Mouse (Mus musculus): Measurements from ENCODE around the gene Slamf1. TPM values are rescaled to one million over a fixed set of nuclear protein-coding genes. Genes with fewer than 3 reads are reported as not detected.
A peak's percentile ranks its signal among the peaks of the same experiment; 100 is the strongest.

The Slamf1 gene
- polyA plus RNA-seq (2017; shearing (Covaris generic)) = 10 to 100 TPM; 66.4 to 89.8 (median 82.8) TPM

DNA sequence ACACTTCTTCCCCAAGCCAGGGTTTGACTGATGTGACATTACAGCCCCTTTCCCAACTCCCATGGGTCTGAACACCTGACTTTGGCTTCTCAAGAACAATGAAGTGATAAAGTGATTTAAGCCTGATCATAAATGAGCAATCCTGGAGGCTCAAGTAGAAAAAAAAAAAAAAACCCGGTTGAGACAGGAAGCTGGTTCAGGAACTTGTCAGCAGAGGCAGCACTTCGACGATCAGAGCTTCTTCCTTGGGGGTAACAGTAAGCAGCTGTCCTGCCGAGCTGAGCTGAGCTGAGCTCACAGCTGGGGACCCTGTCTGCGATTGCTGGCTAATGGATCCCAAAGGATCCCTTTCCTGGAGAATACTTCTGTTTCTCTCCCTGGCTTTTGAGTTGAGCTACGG lies at the start of gene Slamf1:
Gene Slamf1, plus strand, starts transcription at position 230 of the 400 bp plus-strand sequence.
- ATAC-seq = peak; percentile 80

DNA sequence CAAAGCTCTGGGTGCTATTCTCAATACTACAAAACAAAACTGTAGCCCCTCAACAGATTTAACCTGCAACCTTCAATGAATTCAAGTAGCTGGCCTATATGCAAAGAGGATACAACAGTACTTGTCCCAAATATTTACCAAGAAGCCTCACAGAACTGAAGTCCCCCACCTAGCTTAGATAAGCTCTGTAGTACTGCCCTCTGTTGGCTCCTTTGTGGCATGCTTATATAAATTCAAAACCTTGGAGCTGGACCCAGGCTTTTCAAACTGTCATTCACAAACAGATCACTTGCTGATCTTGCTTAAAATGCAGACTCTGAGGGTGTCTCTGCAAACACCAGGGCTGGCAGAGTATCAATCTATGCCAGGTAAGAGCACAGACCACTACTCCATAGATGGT lies 35.7 kb upstream of the Slamf1 start:
- no peak for ATAC-seq

DNA sequence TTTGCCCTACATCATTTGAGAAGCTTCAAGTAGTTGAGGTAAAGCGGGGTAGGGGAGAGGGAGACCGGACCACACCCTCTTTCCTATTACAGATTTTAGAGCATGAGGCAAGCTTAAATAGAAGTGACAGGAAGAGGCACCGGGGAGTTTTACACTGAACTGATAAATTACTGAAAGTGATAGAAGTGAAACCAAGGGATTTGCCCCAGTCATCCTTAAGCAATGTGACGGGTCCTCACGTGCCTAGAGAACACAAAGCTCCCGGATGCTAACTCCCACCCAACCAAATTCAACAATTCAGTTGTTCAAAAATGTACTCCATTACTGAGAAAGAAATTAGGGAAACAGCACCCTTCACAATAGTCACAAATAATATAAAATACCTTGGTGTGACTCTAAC lies 32.0 kb upstream of the Slamf1 start:
- ATAC-seq = peak; percentile 77

DNA sequence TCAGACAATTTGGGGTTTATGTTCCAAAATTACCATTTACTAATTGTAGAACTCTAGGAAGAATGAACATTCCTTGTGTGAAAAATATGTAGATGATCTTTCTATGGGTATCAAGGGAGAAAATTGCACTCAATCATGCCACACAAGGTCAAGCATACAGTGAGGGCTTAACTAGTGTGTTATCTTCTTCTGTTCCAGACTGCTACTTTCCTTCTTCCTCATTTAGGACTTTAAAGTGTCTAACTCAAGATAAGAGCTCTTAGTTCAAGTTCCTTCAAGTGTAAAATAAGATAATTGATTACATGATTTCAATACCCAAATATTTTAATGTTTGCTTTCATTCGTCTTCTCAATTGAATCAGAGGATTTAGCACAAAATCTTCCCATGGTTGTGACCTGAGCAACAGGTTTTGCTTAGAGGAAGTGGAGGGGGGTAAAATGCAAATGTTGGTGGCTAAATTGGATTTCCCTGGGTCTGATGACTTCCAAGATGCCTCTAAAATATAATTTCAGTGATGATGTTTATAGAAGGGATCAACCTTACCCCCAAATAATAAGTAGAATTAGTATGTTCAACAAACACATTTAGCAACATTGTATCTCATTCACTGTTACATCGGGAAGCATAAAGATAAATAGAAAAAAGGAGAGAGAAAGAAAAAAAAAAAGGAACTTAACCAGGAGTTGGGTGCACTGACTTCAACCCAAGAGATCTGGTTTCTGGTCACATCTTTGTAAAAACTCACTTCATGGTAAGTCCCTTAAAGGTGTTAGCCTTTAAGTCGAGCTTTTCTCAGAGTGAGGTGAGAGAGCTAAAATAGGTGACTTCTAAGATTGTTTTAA lies 18.6 kb upstream of the Slamf1 start:
- no peak for ATAC-seq

DNA sequence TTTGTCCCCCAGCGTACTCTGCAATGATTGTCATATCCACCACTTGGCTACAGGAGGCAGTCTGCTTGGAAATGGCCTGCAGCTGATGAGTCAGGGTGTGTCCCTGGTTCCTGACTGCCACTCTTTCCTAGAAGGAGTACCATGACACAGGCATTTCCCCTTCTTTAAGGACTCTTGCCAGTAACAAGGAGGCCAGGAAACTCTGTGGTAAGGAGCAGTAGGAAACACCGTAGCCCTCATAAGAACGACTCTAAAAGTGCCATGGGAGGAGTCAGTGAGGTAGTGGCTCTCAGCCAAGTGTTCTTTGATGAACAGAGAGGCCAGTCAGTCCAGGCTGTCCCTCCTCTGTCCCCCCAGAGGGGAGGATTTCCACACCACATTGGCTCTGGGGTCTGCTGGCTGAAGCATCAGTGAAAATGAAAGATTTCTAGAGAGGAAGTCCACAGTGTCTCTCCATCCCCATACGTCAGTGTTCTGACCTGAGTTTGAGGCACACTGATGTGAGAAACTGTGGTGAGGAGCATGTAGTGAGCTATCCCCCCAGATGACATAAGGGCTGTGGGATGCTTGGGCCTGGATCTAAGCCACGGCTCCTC lies 5.0 kb upstream of the Slamf1 start:
- ATAC-seq = no peak

DNA sequence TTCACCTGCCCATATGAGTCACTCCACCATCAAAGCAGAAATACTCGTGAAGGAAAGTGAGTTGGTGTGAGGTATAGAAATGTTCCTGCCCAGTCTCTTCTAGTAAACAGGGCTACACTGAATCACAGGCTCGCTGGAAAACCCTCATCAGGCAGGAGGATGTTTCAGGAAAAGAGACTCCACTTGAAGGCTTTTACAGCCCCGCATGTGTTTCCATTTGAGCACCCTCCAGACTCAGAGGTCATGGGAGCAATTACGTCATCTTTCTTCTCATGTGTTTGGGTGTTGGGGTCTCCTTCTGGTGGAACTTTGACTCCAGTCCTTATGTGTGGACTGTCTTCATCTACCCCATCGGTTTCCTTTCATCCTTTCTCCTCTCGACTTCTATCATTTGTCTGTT lies 4.1 kb downstream of the Slamf1 start:
- ATAC-seq = peak; percentile 33

DNA sequence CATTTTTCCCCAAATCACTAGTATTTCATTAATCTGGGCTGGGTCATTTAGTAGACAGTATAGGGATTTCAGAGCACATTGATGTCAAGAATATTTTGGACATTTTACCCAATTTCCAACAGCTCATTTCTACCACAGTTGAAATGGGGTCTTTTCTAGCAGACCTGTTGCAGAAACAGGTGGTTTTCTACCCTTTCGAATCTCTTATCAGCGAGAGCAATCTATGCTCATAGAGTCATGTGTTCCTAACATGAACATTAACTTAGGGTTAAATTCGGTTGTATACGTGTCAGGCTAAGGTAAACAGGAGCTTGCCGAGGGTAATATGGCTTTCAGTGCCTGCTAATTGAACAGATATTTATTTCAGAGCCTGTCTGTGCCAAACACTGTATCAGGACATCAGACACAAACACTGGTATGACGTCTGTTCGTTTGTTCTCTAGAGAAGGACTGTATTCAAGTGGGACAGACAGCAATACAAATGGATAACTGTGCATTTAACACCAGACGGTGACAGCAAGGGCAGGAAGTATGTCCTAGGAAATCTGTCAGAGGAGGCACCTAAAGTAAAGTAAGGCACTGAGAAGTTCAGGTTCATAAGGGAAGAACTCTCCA lies 5.3 kb downstream of the Slamf1 start:
- ATAC-seq = peak; percentile 20

DNA sequence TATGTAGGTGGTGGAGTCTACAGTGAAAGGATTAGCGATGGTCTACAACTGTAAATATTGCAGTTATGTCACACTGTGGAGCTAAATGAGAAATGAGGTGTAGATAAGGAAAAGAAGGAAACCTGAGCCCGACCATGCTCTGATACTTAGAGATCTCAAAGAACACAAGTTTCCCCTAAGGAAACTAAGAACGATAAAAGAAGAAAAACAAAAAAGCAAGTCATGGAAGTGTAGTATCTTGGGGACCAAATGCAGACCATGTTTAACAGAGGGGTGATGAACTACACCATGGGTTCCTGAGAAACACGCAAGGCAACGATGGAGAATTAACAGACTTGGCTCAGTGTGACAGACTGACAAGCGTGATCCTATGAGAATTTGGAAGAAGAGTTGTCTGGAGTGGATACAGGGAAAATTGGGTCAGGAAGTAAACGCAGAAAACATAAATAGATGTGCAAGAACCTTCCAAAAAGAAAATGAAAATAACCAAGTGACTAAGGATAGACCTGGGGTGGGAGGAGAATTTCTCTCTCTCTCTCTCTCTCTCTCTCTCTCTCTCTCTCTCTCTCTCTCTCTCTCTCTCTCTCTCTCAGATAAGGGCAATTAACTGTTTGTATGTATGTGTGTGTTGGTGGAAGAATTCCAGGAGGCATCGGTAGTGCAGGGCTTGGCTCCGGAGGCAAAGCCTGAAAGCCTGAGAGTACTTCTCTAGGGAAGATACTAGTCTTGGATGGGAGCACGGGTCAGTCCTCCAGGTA lies 6.5 kb downstream of the Slamf1 start:
- ATAC-seq = no peak

DNA sequence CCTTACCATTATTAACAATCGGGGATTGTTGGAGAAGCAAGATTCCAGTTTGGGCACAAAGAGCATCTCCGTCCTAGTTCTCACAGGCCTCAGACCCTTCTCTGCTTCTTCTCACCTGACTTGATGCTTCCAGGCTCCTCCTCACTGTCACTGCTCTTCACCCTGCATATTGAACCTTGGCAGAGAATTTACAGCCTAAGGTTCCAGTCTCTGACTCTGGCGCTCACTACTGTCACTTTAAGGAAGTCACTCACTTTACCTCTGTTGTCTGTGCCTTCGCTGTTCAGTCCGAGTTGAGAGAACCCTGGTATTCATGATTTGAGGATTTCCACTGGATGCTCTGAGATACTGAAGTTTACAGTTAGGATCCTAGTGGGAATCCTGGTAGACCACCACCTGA lies 7.3 kb downstream of the Slamf1 start:
- no peak for ATAC-seq

DNA sequence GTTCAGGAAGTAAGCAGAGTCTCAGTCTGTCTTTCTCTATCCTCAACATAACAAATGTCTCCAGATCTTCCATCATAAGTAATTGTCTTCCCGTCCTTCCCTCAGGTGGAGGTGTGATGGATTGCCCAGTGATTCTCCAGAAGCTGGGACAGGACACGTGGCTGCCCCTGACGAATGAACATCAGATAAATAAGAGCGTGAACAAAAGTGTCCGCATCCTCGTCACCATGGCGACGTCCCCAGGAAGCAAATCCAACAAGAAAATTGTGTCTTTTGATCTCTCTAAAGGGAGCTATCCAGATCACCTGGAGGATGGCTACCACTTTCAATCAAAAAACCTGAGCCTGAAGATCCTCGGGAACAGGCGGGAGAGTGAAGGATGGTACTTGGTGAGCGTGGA lies 7.8 kb downstream of the Slamf1 start:
- no peak for ATAC-seq

DNA sequence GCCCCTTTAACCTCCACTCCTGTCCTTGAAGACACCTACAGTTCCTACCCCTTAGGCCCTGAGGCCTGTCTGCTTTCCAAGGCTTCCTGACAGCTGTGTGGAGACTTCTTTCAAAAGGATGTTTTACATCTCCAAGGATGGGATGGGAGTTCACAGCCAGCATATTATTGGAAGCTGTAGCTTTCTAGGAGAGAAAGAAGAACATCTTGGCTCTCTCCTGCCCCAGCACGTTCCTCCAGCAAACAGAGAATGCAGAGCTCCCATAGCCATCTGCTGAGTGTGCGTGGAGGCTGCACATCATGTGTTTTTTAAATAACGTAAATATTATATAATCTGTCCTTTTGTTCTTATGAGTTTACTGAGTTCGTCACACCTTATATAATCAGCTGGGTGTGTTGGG lies 8.9 kb downstream of the Slamf1 start:
- ATAC-seq = no peak

DNA sequence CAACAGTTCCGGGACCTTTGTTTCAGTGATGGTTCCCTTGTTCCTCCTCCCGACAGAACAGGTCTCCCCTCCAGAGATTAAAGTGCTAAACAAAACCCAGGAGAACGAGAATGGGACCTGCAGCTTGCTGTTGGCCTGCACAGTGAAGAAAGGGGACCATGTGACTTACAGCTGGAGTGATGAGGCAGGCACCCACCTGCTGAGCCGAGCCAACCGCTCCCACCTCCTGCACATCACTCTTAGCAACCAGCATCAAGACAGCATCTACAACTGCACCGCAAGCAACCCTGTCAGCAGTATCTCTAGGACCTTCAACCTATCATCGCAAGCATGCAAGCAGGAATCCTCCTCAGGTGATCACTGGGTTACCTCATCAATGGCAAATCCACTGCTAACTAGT lies 10.1 kb downstream of the Slamf1 start:
- no peak for ATAC-seq

DNA sequence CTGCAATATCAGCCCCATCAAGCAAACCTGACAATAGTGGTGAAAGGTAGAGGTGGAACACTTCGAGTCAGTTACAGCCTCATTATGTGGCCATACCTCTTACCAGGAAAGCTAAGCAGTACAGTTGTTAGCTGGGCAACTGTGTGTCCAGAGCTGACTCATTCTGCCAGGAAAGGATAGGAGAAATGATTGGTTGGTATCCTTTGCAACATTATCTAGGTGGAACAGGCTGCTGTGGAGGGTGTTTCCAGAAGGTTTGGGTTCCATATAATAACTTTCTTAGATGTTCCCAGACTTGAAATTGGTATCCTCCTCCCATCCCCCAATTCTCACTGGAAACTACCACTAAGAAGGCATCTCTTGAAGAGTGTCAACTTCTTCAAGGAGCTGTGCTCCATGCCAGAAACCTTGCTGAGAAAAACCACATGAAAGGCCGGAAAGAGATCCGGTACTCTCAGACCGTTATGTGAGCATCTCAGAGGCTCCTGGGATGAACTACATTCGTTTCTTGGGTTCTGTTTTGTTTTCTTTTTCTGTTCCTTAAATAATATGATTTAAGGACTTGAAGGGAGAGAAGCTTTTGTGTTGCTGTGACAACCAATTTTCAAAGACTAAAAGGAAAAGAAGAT lies 15.5 kb downstream of the Slamf1 start:
- peak; percentile 88 for ATAC-seq

DNA sequence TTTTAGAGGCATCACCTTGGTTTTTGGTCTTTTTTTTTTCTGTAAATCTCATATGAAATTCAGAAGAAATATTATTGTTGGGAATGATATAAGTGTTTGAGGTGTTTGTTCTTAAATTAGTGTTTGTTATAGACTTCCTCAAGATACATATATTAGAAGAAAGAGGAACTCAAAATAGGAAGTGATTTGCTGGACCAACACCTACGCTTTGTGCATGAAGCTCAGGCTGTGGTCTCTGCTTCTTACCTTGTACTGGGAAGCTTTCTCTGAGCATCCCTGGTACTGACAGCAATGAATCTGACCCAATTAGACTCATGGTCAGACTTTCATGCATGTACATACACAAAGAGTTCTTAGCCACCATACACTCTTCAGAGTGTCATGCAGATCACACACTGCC lies 18.9 kb downstream of the Slamf1 start:
- no peak for ATAC-seq

DNA sequence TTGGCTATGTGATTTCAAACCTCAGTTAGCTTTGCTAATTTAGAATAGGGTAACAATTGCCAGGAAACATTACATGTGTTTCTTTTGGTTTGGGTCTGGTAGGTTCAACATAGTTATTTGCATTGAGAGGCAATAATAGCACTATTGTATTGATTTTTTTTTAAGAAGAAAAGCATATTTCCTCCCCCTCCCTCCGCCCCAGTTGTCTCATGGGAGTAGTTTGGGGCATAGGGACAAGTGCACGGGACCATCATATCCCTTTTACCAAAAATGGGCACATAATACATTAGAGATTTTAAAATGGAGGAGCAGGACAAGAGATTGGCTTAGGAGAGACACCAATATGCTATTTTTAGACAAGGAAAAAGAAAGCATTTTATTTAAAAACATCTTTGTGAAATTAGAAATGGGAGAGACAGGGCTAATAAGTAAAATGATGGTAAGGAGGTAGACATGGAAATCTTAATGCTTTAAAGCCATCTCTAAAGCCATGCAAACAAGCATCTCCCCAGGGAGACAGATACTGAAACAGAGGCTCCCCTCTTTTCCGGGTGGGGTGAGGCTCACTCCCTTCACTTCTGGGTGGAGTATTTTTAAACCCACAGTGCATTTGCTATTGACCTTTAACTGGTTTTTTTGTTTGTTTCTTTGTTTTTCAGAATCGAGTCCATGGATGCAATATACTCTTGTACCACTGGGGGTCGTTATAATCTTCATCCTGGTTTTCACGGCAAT lies 20.5 kb downstream of the Slamf1 start:
- ATAC-seq = no peak

DNA sequence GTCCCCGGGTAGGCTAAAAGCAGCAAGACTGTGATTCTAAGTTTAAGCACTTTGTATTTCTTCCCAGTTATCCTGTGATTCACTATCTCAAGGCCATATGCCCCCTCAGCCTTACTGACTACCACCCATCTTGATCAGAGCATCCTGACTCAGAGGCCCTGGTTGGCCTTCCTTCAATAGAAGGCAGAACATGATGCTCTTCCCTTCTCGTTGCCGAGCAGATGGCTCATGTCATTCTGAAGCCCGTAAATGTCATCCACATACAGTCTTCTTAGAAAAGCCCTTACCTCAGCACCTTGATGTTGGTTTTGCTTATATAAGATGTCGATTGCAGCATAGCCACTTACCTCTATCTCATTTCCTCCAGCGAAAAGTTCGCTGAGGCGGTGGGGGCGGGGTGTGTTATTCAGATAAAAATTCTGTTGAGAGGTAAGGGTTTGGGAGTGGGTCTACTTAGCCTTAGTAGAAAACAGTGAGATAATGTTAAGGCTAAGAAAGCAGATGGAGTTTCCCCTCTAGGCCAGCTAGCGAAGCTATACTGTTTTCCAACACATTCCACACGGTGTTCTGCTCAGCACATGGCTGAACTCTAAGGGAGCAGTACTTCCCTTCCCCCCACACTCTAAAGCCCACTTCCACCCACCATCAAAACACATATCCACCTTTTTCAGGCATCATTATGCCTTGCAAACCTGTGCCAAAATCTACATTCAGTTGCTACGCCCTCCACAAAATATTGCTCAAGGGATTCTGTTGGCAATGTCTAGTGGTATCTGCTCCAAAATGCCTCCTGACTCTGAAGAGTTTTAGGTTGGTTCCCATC lies 21.7 kb downstream of the Slamf1 start:
- peak; percentile 88 for ATAC-seq

DNA sequence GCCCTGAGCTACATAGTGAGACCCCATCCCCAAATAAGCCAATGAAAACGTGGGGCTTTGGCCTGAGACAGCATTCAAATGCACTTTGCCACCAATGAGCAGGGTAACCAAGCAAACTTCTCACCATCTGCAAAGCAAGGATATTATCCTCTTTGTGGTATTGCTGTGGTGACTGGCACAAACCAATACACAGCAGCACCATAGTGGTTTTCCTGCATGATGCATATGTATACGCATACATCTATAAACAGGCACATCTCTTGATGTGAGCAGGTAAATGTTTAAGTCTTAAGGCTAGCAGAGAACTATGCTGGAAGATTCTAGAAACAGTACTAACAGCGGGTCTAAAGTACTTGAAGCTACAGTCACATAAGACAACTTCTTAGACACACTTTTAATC lies 22.5 kb downstream of the Slamf1 start:
- ATAC-seq = no peak

DNA sequence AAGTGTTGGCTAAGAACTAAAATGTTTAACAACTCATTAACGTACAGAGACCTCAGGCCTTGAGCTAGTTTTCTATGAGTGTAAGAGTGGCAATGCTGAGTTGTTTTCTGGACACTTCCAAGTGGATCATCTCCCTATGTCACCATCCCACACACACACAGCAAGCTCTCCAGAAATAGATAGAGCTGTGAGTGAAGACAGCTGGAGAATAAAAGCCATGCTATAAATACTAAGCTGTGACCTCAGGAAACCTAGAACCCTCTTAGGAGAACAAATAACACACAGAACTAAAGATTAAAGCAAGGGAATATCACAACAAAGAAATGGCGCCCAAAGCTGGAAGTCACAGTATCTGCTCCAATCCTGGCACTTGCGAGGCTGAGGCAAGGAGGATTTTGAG lies 24.6 kb downstream of the Slamf1 start:
- no peak for ATAC-seq

DNA sequence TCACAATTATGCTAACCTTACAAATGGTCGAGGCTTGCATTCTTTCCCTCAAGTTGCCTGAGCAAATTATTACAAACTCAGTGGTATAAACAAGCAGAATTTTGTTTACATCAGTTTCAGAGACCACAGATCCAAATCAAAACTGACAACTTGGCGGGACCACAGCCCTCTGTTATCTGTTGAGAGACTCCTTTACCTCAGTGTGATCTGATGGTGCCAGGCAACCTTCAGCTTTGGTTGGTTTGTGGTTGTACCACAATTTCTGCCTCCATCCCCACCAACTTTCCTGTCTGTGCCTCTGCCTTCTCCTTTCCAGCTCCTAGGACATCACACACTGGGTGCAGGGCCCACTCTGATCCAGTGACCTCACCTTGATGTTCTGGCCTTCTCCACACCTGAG lies 29.3 kb downstream of the Slamf1 start:
- no peak for ATAC-seq

DNA sequence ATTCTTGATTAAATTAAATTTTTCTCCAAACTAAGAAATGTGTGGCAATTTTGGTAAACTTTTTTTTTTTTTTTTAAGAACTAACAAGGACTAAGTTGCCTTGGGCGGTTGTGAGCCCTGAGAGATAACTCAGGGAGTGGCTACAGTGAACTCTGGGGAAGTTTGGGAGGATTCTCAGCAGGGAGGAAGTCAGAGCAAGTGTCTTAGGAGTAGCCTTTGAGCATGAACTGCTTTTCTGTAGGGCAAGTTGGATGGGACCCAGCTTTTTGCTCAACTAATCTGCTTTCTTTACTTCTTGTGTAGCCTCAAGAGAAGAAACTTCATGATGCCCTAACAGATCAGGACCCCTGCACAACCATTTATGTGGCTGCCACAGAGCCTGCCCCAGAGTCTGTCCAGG lies 30.9 kb downstream of the Slamf1 start:
- ATAC-seq = no peak

DNA sequence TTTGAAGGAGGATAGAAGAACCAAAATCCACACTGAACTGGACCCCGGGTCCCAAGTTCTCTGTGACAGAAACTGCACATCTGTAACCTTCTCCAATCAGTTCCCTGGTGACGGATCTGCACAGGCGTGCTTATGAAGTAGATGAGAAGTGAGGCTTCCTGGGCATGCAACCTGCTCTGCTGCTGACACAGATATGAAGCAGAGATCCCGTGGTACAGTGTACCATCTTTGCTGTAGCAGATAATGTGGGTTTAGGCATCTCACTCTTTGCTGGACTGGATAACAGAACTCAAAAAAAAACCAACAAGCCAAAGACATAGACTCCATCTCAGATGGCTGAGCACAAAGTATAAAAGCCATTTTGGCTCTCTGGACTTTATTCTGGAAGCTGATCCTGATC lies 32.7 kb downstream of the Slamf1 start:
- ATAC-seq = no peak

All from inflammation-experienced regulatory T-cells, adult 6 months (primary cell).